Mouse (Mus musculus) thymus, postnatal 10 days (tissue): Measurements from ENCODE around the gene Pla2g4b.

Source experiments
- DNase-seq, 2 experiments: peaks; one replicate each; pipeline ENCODE4 v3.0.0; 2021; ENCODE audit warnings: low spot score in 2 of 2

Gene Pla2g4b

DNA sequence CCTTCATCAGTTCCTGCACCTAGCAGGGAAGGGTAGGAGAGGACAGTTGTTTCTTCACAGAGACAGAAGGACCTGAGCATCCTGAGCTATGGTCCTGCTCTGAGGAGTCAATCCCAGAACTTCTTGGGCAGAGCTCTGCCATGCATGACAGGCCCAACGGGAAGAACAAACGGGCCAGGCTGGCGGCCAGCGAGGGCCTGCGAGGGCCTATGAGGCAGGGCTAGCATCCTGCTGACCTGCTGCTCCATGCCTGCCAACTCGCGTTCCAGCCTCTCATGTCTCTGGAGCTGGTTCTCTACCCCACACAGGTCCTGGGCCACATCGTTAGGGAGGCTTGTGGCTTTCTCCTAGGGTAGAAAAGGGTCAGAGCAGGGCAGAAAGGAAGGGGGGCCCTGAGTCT is 29.0 kb downstream of the Pla2g4b start:
- no peak for DNase-seq

DNA sequence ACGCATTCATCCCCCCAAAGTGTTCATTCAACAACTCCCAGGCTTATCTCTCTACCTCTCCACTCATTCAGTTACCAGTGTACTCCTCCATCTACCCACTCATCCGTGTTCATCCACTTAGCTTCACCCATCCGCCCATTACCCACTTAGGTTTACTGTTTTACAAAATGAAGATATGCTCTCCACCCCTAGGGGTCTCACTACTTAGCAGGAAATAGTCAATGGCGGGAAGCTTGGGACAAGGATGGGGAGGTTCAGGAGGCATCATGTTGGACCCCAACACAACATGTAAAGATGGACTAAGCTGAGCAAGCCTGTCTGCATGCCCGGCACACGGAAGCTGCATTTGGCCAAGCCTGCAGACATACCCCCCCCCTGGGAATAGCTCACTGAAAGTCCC is 31.4 kb downstream of the Pla2g4b start:
- no peak for DNase-seq

DNA sequence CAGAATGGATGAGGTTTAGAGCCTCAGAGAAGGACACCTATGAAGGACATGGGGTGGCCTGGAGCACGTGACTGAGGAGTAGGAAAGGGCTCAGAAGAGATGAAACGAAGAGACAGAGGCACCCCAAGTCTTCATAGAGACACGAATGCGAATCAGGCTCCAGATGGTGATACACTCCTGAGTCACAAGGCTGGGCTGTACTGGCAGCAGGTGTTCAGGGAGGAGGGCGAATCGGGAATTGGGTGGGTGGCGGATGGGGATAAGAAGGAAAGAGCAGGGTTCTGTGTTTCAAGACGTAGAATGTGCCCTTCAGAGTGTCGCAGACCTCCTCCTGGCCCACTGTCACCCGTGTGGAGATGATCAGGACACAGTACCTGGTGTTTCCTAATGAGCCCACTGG is 32.0 kb downstream of the Pla2g4b start:
- DNase-seq: no peak

DNA sequence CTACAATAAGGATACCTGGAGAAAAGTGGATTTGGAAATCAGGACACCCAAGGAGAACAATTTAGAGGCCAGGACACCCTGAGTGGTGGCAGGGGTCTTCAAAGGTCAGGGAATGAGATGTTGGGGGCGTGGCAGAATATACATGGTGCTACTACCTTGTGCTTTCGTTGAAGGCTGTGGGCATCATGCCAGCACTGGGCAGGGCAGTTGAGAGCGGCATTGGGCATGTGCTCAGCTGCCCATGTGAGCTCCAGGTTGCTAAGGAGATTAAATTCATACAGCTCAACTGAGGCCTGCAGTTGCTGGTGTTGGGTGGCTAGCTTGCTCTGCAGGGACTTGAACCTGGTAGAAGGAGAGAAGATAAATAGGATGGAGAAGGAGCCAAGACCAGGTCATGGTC is 33.0 kb downstream of the Pla2g4b start:
- DNase-seq: no peak

DNA sequence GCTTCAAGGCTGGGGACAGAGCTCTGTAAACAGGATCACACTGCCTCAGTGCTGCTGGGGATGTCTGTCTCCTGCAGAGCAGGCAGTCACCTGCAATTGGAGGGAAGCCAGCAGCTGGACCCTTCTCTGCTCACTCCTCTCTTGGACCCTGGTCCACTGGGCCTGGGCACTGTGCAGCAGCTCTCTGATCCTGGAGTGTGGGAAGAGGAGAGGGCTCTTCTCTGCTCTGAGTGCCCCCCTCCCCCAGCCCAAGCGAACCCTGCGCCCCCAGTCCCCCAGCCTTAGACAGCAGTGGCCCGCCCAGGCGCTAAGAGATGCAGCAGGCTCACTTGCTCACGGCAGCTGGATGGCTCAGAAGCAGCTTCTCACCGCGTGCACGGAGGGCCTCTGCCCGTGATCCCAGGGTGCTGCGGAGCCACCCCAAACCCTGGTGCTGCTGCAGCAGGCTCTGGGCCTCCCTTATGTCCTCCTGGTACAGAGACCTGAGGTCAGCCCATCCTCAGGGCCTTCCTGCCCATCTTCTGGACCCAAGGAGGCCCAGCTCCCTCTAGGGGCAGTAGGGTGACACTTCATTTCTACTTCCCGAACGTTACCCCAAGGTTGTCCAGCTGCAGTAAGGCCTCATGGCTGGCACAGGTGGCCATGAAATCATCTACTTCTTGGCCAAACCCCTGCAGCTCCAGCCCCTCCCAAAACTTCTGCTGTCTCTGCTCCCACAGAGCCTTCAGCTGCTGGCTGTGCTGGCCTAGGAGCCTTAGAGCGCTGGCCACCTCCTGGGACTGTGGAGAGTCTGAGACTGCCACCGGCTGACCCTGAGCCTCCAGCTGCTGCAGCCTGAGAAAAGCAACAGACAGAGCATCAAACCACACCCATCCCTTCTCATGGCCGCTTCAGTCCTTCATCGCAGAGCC is 35.6 kb downstream of the Pla2g4b start:
- DNase-seq: no peak

DNA sequence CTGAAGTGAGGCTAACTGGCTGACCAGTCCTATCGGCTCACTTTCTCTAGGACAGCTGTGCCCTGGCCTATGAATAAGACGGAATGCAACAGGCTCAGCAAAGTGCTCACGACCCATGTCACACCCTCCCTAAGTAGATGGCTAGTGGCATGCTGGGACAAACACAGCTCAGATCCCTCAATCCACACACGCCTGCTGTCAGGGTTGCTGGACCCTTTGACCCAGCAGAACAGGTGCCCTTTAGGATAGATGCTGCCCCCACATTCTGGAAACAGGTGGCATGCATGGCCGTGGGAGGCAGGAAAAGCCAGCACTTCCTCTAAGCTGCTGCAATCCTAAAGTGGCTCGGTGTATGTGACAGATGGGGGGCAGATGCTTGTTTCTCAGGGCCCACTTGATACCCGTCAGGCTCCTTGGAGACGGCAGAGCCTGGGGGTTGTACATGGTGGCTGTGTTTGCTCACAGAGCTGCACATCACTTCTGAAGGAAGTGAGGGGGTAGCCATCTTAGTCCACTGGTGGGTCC is 36.3 kb downstream of the Pla2g4b start:
- DNase-seq: no peak

DNA sequence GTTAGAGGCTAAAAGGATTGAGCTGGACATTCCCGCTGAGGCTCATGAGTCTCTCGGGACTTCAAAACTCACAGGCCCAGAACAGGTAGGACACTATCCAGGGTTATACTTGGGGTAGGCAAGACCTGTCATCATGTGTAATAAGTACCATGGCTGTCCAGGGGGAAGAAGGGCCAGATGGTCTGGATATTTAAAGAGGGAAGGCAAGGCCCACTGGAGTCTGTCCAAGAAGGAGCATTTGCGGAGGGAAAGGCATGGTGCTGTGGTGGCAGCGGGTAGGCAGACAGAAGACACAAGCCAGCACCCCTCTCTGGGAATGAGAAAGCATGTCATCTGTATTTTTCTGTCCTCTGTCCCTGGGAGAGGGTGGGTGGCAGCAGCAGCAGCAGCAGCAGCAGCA is 40.9 kb downstream of the Pla2g4b start:
- no peak for DNase-seq

DNA sequence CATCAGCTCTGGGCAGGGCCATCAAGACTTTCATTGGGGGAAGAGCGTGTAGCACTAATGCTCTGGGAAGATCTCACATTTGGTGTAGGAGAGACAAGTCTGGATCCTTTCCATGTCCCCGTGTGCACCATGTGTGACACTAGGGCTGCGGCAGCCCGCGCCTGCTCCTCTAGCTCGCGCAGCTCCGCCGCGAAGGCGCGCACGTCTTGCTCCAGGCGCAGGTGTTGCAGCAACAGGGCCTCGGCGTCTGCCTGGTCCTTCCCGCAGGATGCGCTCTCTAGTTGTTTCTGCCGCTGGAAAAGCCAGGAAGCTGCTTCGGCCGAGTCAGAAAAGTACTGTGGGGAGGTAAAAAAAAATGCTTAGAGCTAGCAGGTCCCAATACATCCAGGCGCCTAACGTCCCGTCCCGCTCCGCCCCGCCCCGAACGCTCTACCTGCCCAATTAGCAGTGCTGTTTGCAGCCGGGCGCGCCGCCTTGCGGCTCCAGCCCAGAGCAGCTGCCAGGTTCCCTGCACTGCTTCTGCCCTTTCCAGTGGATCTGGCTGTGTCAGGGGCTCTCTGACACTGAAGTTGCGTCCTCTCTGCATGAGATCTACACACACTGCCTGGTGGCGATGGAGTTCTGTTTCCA is 43.0 kb downstream of the Pla2g4b start:
- DNase-seq: peak; percentile 11 to 58

DNA sequence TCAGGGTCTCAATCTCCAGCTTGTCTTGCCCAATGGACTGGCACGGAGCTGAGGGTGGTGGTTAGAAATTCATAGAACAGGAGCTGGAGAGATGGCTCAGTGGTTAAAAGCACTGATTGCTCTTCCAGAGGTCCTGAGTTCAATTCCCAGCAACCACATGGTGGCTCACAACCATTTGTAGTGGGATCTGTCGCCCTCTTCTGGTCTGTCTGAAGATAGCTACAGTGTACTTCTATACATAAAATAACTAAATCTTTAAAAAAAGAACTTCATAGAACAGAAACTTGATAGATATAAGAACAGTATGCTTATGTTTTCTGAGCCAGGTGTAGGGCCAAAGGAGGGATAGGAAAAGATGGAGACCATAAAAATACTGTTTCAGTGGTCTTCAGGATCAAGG is 49.2 kb downstream of the Pla2g4b start:
- no peak for DNase-seq

DNA sequence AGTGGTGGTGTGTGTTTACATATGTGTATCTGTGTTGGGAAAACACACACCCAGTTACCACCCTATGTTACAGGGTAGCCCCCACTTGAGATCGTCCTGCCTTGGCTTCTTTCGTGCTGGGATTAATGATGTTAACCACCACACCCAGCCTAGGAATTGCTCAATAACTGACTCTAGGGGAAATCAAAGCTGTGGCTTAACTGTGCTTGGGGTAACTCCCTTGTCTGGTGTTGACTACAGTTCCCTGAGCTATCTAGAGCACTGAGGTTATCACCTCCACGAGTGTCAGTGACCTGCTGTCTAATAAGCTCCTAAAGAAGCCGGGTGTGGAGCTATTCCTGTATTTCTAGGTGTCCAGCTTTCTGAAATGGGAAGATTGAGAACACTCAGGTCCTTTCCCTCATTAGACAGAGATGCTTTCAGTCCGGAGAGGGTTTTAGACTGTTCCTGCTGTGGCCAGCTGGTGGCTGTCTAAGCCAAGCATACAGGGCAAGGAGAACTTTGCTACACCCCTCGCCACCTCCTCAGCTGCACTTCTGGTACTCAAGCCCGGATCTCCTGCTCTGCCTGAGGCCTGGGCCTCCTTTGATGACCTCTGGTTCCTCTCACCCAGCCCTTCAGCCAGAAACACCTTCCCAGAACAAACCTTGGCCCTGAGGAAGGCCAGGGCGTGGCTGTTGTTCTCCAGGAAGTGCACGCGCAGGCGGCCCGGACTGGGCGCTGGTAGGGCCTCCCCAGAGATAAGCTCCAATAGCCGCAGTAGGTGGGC is 51.6 kb downstream of the Pla2g4b start:
- no peak for DNase-seq

DNA sequence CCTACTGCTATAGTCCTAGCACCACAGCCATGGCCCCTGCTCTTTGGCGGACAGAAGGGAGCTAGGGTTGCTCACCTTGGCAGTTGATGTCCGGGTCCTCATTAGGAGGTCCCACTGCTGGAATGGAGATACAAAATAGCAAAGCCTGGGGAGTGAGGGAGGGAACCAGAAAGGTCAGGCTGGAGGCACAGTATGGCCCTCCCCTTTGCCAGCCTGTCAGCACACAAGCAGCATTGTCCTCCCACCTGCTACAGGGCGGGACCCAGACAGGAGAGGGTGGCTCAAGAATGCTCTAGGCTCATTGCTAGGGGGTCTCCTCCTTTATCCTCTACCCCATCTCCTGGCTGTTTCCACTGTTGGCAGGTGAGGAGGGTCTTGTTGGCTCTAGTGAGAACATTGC is 52.8 kb downstream of the Pla2g4b start:
- DNase-seq: no peak

DNA sequence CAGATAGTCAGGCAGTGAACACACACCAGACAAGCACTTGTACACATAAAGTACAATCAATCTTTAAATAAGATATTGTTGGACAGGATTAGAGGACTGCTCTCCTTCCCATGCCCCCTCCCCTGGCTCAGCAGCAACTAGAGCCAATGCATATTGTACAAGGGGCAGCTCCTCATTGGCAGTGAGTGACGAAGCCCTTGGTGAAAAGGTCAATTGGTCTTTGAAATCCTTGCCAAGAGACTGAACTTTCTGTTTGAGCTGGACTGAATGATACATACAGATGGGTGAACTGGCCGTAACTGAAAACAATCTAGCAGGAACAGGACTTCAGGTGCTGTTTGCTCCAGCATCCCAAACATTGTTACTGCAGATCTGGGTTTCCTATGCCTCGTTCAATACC is 54.2 kb downstream of the Pla2g4b start:
- DNase-seq: no peak

DNA sequence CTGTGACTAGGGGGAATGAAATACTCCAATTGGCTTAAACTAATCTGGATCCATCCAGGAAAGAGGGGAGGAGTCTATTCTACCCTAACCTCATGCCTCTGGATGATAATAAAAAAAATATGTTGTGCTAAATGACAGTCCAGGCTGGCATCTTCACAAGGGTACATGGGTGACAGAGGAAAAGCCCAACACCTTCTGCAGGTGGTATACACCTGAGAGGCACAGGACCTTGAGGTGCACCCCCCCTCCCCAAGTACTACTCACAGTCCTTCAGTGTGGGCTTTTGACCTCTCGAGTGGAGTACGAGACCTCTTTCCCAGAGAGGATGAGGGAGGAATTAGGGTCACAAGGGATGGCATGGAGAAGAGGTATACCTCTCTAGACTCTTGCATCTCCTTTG is 54.7 kb downstream of the Pla2g4b start:
- no peak for DNase-seq

DNA sequence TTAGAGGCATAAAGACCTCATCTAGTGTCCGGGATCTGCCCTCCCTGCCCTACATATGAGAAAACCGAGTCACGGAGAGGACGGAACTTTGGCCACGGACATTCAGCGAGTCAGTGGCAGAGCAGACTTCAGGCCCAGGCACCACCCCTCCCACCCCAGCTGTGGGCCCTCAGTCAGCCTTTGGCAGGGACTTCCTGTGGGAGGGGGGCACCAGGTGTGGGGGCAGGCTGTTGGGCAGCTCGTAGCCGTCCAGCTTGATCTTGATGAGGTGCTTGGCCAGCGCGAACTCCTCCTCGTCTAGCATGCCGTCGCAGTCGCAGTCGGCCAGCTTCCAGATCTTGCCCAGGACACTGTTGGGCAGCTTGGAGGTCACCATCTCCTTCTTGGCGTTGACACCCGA is 57.8 kb downstream of the Pla2g4b start:
- DNase-seq: no peak
